Mouse (Mus musculus) MEL (cell line): ENCODE measurements around the gene Zic1. TPM values are rescaled to one million over a fixed set of nuclear protein-coding genes. Genes with fewer than 3 reads are reported as not detected.

Experiments used
- DNase-seq: peaks from one replicate; pipeline ENCODE4 v3.0.0; 2011; ENCODE audit warnings: low read depth, low spot score
- H3K27ac ChIP-seq: 2 replicates; pipeline ENCODE4 v1.5.1; 2012; ENCODE audit warnings: low read depth, mild to moderate bottlenecking, control low read depth, low read length, moderate library complexity; ENCODE audit not compliant: control insufficient read depth
- H3K27me3 ChIP-seq, 2 experiments: fragments of 150-350 bp in 1 of 2; sonication (generic) in 1 of 2; 2 replicates each; pipeline ENCODE4 v1.6.1; 2012; ENCODE audit warnings: low read length in 2 of 2, mild to moderate bottlenecking in 2 of 2, improper control_type of control experiment in 1 of 2, moderate library complexity in 1 of 2; ENCODE audit not compliant: insufficient read depth in 2 of 2, control insufficient read depth in 1 of 2
- H3K36me3 ChIP-seq, 2 experiments: 2 replicates each; pipeline ENCODE4 v1.6.1; 2012 to 2014; ENCODE audit warnings: low read length in 2 of 2, improper control_type of control experiment in 1 of 2, inconsistent platforms in 1 of 2, mild to moderate bottlenecking in 1 of 2; ENCODE audit not compliant: insufficient read depth in 2 of 2, control insufficient read depth in 1 of 2
- H3K4me1 ChIP-seq, 2 experiments: fragments of 150-350 bp in 1 of 2; sonication (generic) in 1 of 2; 2 replicates each; pipeline ENCODE4 v1.6.1; 2012; ENCODE audit warnings: low read length in 2 of 2, improper control_type of control experiment in 1 of 2, mild to moderate bottlenecking in 1 of 2; ENCODE audit not compliant: insufficient read depth in 2 of 2, control insufficient read depth in 1 of 2
- H3K4me3 ChIP-seq, 2 experiments: fragments of 150-350 bp in 1 of 2; sonication (generic) in 1 of 2; 2 replicates each; pipeline ENCODE4 v1.5.1; 2012; ENCODE audit warnings: low read depth in 2 of 2, low read length in 2 of 2, mild to moderate bottlenecking in 2 of 2, moderate library complexity in 2 of 2, control low read depth in 1 of 2, improper control_type of control experiment in 1 of 2; ENCODE audit not compliant: control insufficient read depth in 1 of 2, insufficient read depth in 1 of 2
- H3K79me2 ChIP-seq: 2 replicates; pipeline ENCODE4 v1.6.1; 2012; ENCODE audit warnings: mild to moderate bottlenecking, low read length, moderate library complexity; ENCODE audit not compliant: control insufficient read depth, poor library complexity, insufficient read depth
- H3K9ac ChIP-seq: 2 replicates; pipeline ENCODE4 v1.6.1; 2012; ENCODE audit warnings: low read depth, mild to moderate bottlenecking, control low read depth, low read length, moderate library complexity; ENCODE audit not compliant: control insufficient read depth, poor library complexity, severe bottlenecking
- H3K9me3 ChIP-seq: fragments of 150-350 bp; sonication (generic); replicated peaks from 2 replicates; pipeline ENCODE4 v1.6.1; 2012; ENCODE audit warnings: mild to moderate bottlenecking, low read length, improper control_type of control experiment, moderate library complexity; ENCODE audit not compliant: insufficient read depth
- E2F4 ChIP-seq: IDR thresholded peaks from 2 replicates; pipeline ENCODE4 v1.6.1; 2011; ENCODE audit warnings: low read depth, low read length, improper control_type of control experiment, borderline replicate concordance
- ELF1 ChIP-seq: IDR thresholded peaks from 2 replicates; pipeline ENCODE4 v1.6.1; 2014; ENCODE audit warnings: low read depth, mild to moderate bottlenecking, inconsistent platforms, low read length, improper control_type of control experiment, moderate library complexity
- GABPA ChIP-seq: IDR thresholded peaks from 2 replicates; pipeline ENCODE4 v1.6.1; 2012; ENCODE audit warnings: low read depth, mild to moderate bottlenecking, inconsistent platforms, low read length, improper control_type of control experiment, moderate library complexity
- HCFC1 ChIP-seq: IDR thresholded peaks from 2 replicates; pipeline ENCODE4 v1.6.1; 2012; ENCODE audit warnings: low read depth, mild to moderate bottlenecking, inconsistent platforms, low read length, improper control_type of control experiment, moderate library complexity
- JUND ChIP-seq: IDR thresholded peaks from 2 replicates; pipeline ENCODE4 v1.6.1; 2011; ENCODE audit warnings: low read depth, mild to moderate bottlenecking, improper control_type of control experiment, low read length
- KAT2A ChIP-seq: conservative IDR thresholded peaks from 2 replicates; pipeline ENCODE4 v1.6.1; 2012; ENCODE audit warnings: low read depth, low read length, improper control_type of control experiment, inconsistent platforms
- MAFK ChIP-seq: IDR thresholded peaks from 2 replicates; pipeline ENCODE4 v1.6.1; 2011; ENCODE audit warnings: low read depth, mild to moderate bottlenecking, low read length, improper control_type of control experiment, borderline replicate concordance
- MAZ ChIP-seq: IDR thresholded peaks from 2 replicates; pipeline ENCODE4 v1.6.1; 2012; ENCODE audit warnings: low read depth, mild to moderate bottlenecking, inconsistent platforms, low read length, improper control_type of control experiment
- MEF2A ChIP-seq: IDR thresholded peaks from 2 replicates; pipeline ENCODE4 v1.6.1; 2014; ENCODE audit warnings: low read depth, mild to moderate bottlenecking, inconsistent platforms, low read length, improper control_type of control experiment; ENCODE audit not compliant: poor library complexity, insufficient replicate concordance, severe bottlenecking; ENCODE audit errors: extremely low read depth
- MXI1 ChIP-seq: IDR thresholded peaks from 2 replicates; pipeline ENCODE4 v1.6.1; 2011; ENCODE audit warnings: mild to moderate bottlenecking, low read depth, low read length, improper control_type of control experiment
- MYB ChIP-seq: IDR thresholded peaks from 2 replicates; pipeline ENCODE4 v1.6.1; 2011; ENCODE audit warnings: mild to moderate bottlenecking, low read depth, low read length, improper control_type of control experiment
- NELFE ChIP-seq: IDR thresholded peaks from 2 replicates; pipeline ENCODE4 v1.6.1; 2011; ENCODE audit warnings: low read depth, low read length, improper control_type of control experiment
- RAD21 ChIP-seq: IDR thresholded peaks from 2 replicates; pipeline ENCODE4 v1.6.1; 2011; ENCODE audit warnings: mild to moderate bottlenecking, low read depth, low read length, improper control_type of control experiment
- SMC3 ChIP-seq: IDR thresholded peaks from 2 replicates; pipeline ENCODE4 v1.6.1; 2011; ENCODE audit warnings: low read depth, low read length, improper control_type of control experiment
- TAL1 ChIP-seq: IDR thresholded peaks from 2 replicates; pipeline ENCODE4 v1.6.1; 2012; ENCODE audit warnings: mild to moderate bottlenecking, inconsistent platforms, low read length, moderate library complexity, mixed read lengths
- TBP ChIP-seq: IDR thresholded peaks from 2 replicates; pipeline ENCODE4 v1.8.0; 2011; ENCODE audit warnings: low read depth, low read length, improper control_type of control experiment
- UBTF ChIP-seq: IDR thresholded peaks from 2 replicates; pipeline ENCODE4 v1.6.1; 2012; ENCODE audit warnings: low read depth, mild to moderate bottlenecking, inconsistent platforms, low read length, improper control_type of control experiment, moderate library complexity, borderline replicate concordance; ENCODE audit not compliant: insufficient read depth
- ZKSCAN1 ChIP-seq: IDR thresholded peaks from 2 replicates; pipeline ENCODE4 v1.6.1; 2012; ENCODE audit warnings: low read depth, mild to moderate bottlenecking, inconsistent platforms, low read length, improper control_type of control experiment, moderate library complexity
- polyA plus RNA-seq, 2 experiments: library from polyadenylated mRNA; stranded (reverse) in 1 of 2; unstranded in 1 of 2; fragments of >175 nt in 1 of 2; fragments of >200 nt in 1 of 2; gene quantifications; 2 replicates each; pipeline versions ENCODE4 v1.2.1 to v1.2.4; 2012; ENCODE audit warnings: low replicate concordance in 2 of 2, low read depth in 1 of 2; ENCODE audit not compliant: insufficient read length in 2 of 2, insufficient read depth in 1 of 2, missing spikeins in 1 of 2
- total RNA-seq: library from RNA; depleted of rRNA; stranded (reverse); fragments of 300-350 nt; gene quantifications from 2 replicates; pipeline ENCODE4 v1.2.3, GENCODE M21; 2012

The Zic1 gene
- total and polyA plus RNA-seq, 3 experiments = not detected

DNA sequence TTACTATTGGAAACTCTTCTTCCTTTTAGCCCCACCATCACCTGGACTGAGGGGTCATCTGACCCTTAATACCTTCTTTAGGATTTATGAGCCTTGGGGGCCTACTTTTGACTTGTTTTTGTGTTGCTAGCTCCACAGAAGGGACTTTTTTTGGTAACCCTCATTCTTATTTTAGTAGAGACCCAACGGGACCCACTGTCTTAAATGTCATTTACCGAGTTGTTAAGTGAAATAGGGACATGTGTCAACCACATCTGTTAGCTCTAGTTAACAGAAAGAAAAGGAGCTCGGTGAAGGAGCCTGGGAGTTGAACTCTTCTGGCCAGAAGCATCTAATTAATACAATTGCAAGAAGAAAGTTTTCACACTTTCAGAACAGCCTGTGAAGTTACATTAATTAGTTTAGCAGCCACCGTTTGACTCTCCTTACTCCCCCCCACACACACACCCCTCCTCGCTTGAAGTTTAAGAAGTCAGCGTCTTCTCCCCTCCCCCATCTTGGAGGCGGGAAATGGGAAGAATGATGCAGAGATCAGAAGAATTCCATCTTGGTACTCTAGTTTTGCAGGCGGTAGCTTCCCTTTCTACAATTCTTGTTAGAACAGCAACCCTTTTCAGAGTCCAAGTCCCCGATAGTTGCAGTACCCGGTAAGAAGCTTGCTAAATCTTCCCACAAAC lies 14.3 kb upstream of the Zic1 start:
- no peaks in the 10 kb centered on the region for H3K4me1 ChIP-seq
- H3K4me3 ChIP-seq = no peak overlapping the region
- no peak for TF ChIP-seq RAD21
- no peak for TF ChIP-seq MAFK
- no peak for TF ChIP-seq JUND
- no peak for TF ChIP-seq ZKSCAN1
- TF ChIP-seq TAL1 = no peak
- no peak for DNase-seq
- no peaks in the 10 kb centered on the region for H3K27me3 ChIP-seq
- H3K36me3 ChIP-seq = no peaks in the 10 kb centered on the region
- H3K79me2 ChIP-seq = no peaks in the 10 kb centered on the region
- H3K27ac ChIP-seq = no peak overlapping the region
- no peak overlapping the region for H3K9ac ChIP-seq
- no peaks in the 10 kb centered on the region for H3K9me3 ChIP-seq

DNA sequence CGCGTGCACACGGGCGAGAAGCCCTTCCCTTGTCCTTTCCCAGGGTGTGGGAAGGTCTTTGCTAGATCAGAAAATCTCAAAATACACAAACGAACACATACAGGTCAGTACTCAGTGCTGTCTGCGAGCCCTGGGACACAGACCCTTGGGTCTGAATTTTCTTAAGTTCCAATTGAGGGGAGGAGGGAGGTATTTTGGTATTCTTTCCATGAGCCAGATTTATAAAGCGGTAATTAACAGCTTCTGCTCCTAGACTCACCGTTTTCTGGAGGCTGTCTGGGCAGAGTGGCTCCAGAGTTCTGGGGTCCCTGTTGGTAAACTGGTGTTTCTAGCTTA lies 13.7 kb upstream of the Zic1 start:
- no peak overlapping the region for H3K4me3 ChIP-seq
- no peak for DNase-seq
- H3K9ac ChIP-seq = no peak overlapping the region
- H3K36me3 ChIP-seq = no peaks in the 10 kb centered on the region
- no peaks in the 10 kb centered on the region for H3K27me3 ChIP-seq
- H3K4me1 ChIP-seq = no peaks in the 10 kb centered on the region
- no peak for TF ChIP-seq SMC3
- no peak for TF ChIP-seq MXI1
- no peak for TF ChIP-seq JUND
- no peak for TF ChIP-seq MAZ
- no peak for TF ChIP-seq UBTF
- no peak for TF ChIP-seq TBP
- no peak for TF ChIP-seq MYB
- TF ChIP-seq GABPA = no peak
- no peak for TF ChIP-seq NELFE
- TF ChIP-seq MEF2A = no peak
- no peak for TF ChIP-seq E2F4
- TF ChIP-seq HCFC1 = no peak
- no peak for TF ChIP-seq ELF1
- TF ChIP-seq KAT2A = no peak
- no peak overlapping the region for H3K27ac ChIP-seq
- no peaks in the 10 kb centered on the region for H3K9me3 ChIP-seq
- no peaks in the 10 kb centered on the region for H3K79me2 ChIP-seq
